Comparison of ENCODE assay signal across 23 mouse cellular contexts in genomic region chr16:29920940-29921339, GRCm38 (mm10).
A peak's percentile ranks its signal among the peaks of the same experiment; 100 is the strongest.
DNase-seq lines count a peak whose midpoint lies in the region; ATAC-seq lines count a peak whose summit lies in the region.
"Had no signal": no experiment of that assay in that cellular context is flagged by ENCODE, and none has a peak within 500 bp of the region (broad histone marks: within the 10 kb centered on the region; RNA-seq: fewer than 3 reads in every experiment).

No protein-coding gene starts in this region.

- no peak overlapping the region for H3K9ac ChIP-seq in lung, embryonic 16.5 days (ENCODE audit: low read length)
- H3K9ac ChIP-seq in stomach, embryonic 16.5 days (ENCODE audit: low read length): no peak overlapping the region
- H3K9ac ChIP-seq: embryonic facial prominence, embryonic 12.5 days; embryonic facial prominence, embryonic 15.5 days; forebrain, postnatal 0 days; hindbrain, embryonic 13.5 days; intestine, embryonic 15.5 days had no signal

- DNase-seq in heart, adult 11 months: peak; percentile 76
- DNase-seq in heart, postnatal 36 days: no peak
- DNase-seq in lung, postnatal 25 days (ENCODE audit: low spot score): no peak
- peak; percentile 18 for DNase-seq in 416B (ENCODE audit: low read depth)
- no peak for DNase-seq in cerebellum, postnatal 10 days
- DNase-seq: adrenal gland, adult 8-10 months; adrenal gland, postnatal 36 days; cerebellum, adult 18-20 months; cerebellum, adult 9-10 months; cerebellum, postnatal 25 days; forebrain, postnatal 0 days; gastrocnemius, postnatal 10 days; heart, adult 18-20 months had no signal

- no peaks in the 10 kb centered on the region for H3K36me3 ChIP-seq in lung, embryonic 16.5 days (ENCODE audit: control insufficient read depth, insufficient read depth, low read length)
- no peaks in the 10 kb centered on the region for H3K36me3 ChIP-seq in stomach, embryonic 16.5 days (ENCODE audit: control insufficient read depth, insufficient read depth, low read length)
- H3K36me3 ChIP-seq: embryonic facial prominence, embryonic 12.5 days; embryonic facial prominence, embryonic 15.5 days; hindbrain, embryonic 10.5 days; hindbrain, embryonic 13.5 days; intestine, embryonic 15.5 days had no signal

- intact Hi-C loops in heart, postnatal 36 days (cut with DNase I): no loop called here

- H3K27me3 ChIP-seq in lung, embryonic 16.5 days (ENCODE audit: control insufficient read depth, insufficient read depth, low read depth, low read length): no peaks in the 10 kb centered on the region
- H3K27me3 ChIP-seq in stomach, embryonic 16.5 days (ENCODE audit: control insufficient read depth, insufficient read depth, low read length): no peaks in the 10 kb centered on the region
- H3K27me3 ChIP-seq: embryonic facial prominence, embryonic 12.5 days; embryonic facial prominence, embryonic 15.5 days; intestine, embryonic 15.5 days had no signal

- no peaks in the 10 kb centered on the region for H3K4me1 ChIP-seq in lung, embryonic 16.5 days (replicated peaks; ENCODE audit: control insufficient read depth, insufficient read depth, low read length)
- H3K4me1 ChIP-seq in stomach, embryonic 16.5 days (ENCODE audit: control insufficient read depth, insufficient read depth, low read length): no peaks in the 10 kb centered on the region
- H3K4me1 ChIP-seq: embryonic facial prominence, embryonic 15.5 days; hindbrain, embryonic 13.5 days; intestine, embryonic 15.5 days had no signal

- peak overlapping the region; percentile 2; the same call in 1 of the 2 replicates for H3K27ac ChIP-seq in lung, embryonic 16.5 days (ENCODE audit: low read length)
- peak overlapping the region; percentile 50 for H3K27ac ChIP-seq in stomach, embryonic 16.5 days (ENCODE audit: low read length)
- H3K27ac ChIP-seq: embryonic facial prominence, embryonic 12.5 days; embryonic facial prominence, embryonic 15.5 days; hindbrain, embryonic 10.5 days; hindbrain, embryonic 13.5 days; intestine, embryonic 15.5 days had no signal

- no peaks in the 10 kb centered on the region for H3K9me3 ChIP-seq in lung, embryonic 16.5 days (ENCODE audit: control insufficient read depth, low read length)
- H3K9me3 ChIP-seq in stomach, embryonic 16.5 days (replicated peaks; ENCODE audit: control insufficient read depth, low read length): no peaks in the 10 kb centered on the region
- H3K9me3 ChIP-seq: embryonic facial prominence, embryonic 12.5 days; embryonic facial prominence, embryonic 15.5 days; hindbrain, embryonic 13.5 days; intestine, embryonic 15.5 days had no signal

- no peak overlapping the region for H3K4me3 ChIP-seq in lung, embryonic 16.5 days (ENCODE audit: low read length)
- no peak overlapping the region for H3K4me3 ChIP-seq in stomach, embryonic 16.5 days (replicated peaks; ENCODE audit: low read length)
- H3K4me3 ChIP-seq: embryonic facial prominence, embryonic 12.5 days; embryonic facial prominence, embryonic 15.5 days; hindbrain, embryonic 10.5 days; hindbrain, embryonic 13.5 days; intestine, embryonic 15.5 days had no signal

- 64% methylated on average over 5 of the region's 5 CpGs for WGBS in lung, embryonic 16.5 days
- 67% methylated on average over 5 of the region's 5 CpGs for WGBS in stomach, embryonic 16.5 days

- ATAC-seq in lung, embryonic 16.5 days (ENCODE audit: low read depth): no peak
- ATAC-seq in stomach, embryonic 16.5 days (ENCODE audit: insufficient read depth, low FRiP score): no peak; the same call in 1 of the 2 replicates
- ATAC-seq: CD4-positive, CD25-positive, alpha-beta regulatory T cell, adult 4 months; forebrain, embryonic 14.5 days; forebrain, postnatal 0 days; hindbrain, embryonic 16.5 days; intestine, embryonic 15.5 days had no signal

- no peak overlapping the region for H3K4me2 ChIP-seq in lung, embryonic 16.5 days (ENCODE audit: low read depth, low read length)
- H3K4me2 ChIP-seq in stomach, embryonic 16.5 days (ENCODE audit: low read depth, low read length): no peak overlapping the region
- H3K4me2 ChIP-seq: embryonic facial prominence, embryonic 12.5 days; embryonic facial prominence, embryonic 15.5 days; hindbrain, embryonic 13.5 days; intestine, embryonic 15.5 days had no signal

Comparison
In these comparisons a context has a peak if more than half of its experiments do, and no peak if none do; other contexts are left out.
1. DNase-seq: peak in heart, adult 11 months (single experiment) and 416B (single experiment); none in heart, postnatal 36 days (0 of 2), lung, postnatal 25 days (single experiment) and cerebellum, postnatal 10 days (0 of 2).